Mouse (Mus musculus): Measurements from ENCODE around the gene Icmt. TPM values are rescaled to one million over a fixed set of nuclear protein-coding genes. Genes with fewer than 3 reads are reported as not detected.
A peak's percentile ranks its signal among the peaks of the same experiment; 100 is the strongest.

Icmt gene
- total and polyA plus RNA-seq, 3 experiments, result 30.4 to 50.8 TPM; not detected in 1

DNA sequence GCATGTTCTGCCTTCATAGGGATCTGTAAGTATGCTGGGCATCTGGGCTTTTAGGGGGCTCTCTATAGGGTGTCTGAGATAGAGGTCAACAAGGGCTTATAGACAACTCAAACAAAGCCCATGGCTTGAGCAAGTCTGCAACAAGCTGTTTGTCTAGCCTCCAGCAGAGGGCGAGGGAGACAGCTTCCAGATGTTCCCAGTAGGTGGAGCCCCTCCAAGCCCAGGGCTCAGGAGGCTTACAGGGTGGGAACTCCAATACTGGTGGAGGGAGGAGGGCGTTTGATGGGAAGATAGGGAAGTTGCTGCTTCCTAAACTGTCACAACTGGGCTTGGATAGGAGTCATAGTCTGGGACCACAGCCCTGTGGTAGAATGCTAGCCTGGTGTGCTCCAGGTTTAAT lies 35.9 kb downstream of the Icmt start (continued):
- TF ChIP-seq POLR2A (IDR thresholded peaks at IDR 0.05; ENCODE audit: control insufficient read depth in 1 of 2, insufficient read depth in 1 of 2, low read depth in 1 of 2, low read length in 2 of 2, poor library complexity in 1 of 2), result 0 out of 4 replicates have a peak, but pooled peaks of 1 of the 2 experiments have one; percentile 34

DNA sequence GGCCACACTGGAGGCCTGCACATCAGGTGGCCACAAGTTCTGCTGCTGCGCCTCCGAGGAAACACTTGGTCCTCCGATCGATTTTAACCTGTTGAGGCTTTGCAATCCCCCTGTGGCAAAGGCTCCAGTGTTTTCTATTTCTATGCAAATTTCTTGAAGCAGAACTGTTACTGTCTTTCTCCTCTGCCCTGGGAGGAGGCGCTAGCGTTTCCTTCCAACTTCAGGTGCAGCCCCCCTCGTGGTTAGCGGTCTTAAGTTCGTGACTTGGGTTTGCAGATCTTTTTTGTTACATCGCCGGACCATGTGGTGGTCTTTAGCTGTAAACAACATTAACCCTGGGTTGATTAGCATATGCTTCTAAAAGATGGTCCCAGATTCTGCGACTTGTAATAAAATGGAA lies 36.6 kb downstream of the Icmt start:
- 0 out of 4 replicates have a peak, but pooled peaks cover 0 to 5% of the 10 kb centered on the region in 2 experiments for H3K4me1 ChIP-seq (ENCODE audit: control insufficient read depth in 1 of 2, insufficient read depth in 2 of 2, low read length in 2 of 2)
- peak; percentile 4; the same call in 1 of the 2 replicates for TF ChIP-seq POLR2AphosphoS2 (IDR thresholded peaks at IDR 0.05; ENCODE audit: low read length)
- TF ChIP-seq GABPA (IDR thresholded peaks at IDR 0.05; ENCODE audit: low read depth, low read length), result no peak
- TF ChIP-seq ELF1 (IDR thresholded peaks at IDR 0.05; ENCODE audit: low read depth, low read length), result no peak

DNA sequence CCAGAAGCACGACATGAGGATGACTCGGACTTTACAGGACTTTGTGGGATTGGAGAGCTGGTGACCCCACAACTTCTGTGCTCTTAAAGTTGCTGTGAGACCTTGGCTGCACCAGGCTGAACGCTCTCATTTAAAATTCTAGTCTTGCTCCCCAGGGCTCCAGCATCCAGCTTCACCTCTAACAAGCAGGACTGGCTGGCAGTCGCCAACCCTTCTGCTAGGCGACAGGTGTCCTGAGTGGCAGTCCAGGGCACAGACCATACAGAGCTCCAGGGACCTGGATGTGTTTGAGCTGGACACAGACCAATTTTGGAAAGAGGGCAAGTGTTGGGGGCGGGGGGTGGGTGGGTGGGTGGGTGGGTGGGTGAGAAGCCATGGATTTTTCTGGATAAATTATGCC lies 40.7 kb downstream of the Icmt start:
- H3K4me3 ChIP-seq (ENCODE audit: control insufficient read depth in 1 of 2, insufficient read depth in 1 of 2, low read depth in 2 of 2, low read length in 2 of 2), result no peak overlapping the region
- no peak overlapping the region for H3K9ac ChIP-seq (ENCODE audit: control insufficient read depth, low read depth, low read length, poor library complexity, severe bottlenecking)
- no peak overlapping the region for H3K27ac ChIP-seq (ENCODE audit: control insufficient read depth, low read depth, low read length)
- no peaks in the 10 kb centered on the region; a peak in 1 of 4 replicates for H3K36me3 ChIP-seq (ENCODE audit: control insufficient read depth in 1 of 2, insufficient read depth in 2 of 2, low read length in 2 of 2)
- no peaks in the 10 kb centered on the region for H3K79me2 ChIP-seq (ENCODE audit: control insufficient read depth, insufficient read depth, low read length, poor library complexity)
- no peak for DNase-seq (ENCODE audit: low read depth, low spot score)
- H3K4me1 ChIP-seq (ENCODE audit: control insufficient read depth in 1 of 2, insufficient read depth in 2 of 2, low read length in 2 of 2), result no peaks in the 10 kb centered on the region
- TF ChIP-seq RAD21 (IDR thresholded peaks at IDR 0.05; ENCODE audit: low read depth, low read length) (no peak), ETS1 (IDR thresholded peaks at IDR 0.05; ENCODE audit: low read depth, low read length) (no peak), MXI1 (IDR thresholded peaks at IDR 0.05; ENCODE audit: low read depth, low read length) (no peak), JUND (IDR thresholded peaks at IDR 0.05; ENCODE audit: low read depth, low read length) (no peak), ZMIZ1 (IDR thresholded peaks at IDR 0.05; ENCODE audit: low read depth, low read length) (no peak), ELF1 (IDR thresholded peaks at IDR 0.05; ENCODE audit: low read depth, low read length) (no peak), CHD1 (IDR thresholded peaks at IDR 0.05; ENCODE audit: low read depth, low read length) (no peak), MAZ (IDR thresholded peaks at IDR 0.05; ENCODE audit: low read depth, low read length) (no peak), POLR2AphosphoS2 (IDR thresholded peaks at IDR 0.05; ENCODE audit: low read length) (no peak), MYB (IDR thresholded peaks at IDR 0.05; ENCODE audit: low read depth, low read length) (no peak), MEF2A (IDR thresholded peaks at IDR 0.05; ENCODE audit: extremely low read depth, insufficient replicate concordance, low read depth, low read length, poor library complexity, severe bottlenecking) (no peak), GABPA (IDR thresholded peaks at IDR 0.05; ENCODE audit: low read depth, low read length) (no peak), POLR2A (IDR thresholded peaks at IDR 0.05; ENCODE audit: control insufficient read depth in 1 of 2, insufficient read depth in 1 of 2, low read depth in 1 of 2, low read length in 2 of 2, poor library complexity in 1 of 2) (no peak), MYC (IDR thresholded peaks at IDR 0.05; ENCODE audit: low read depth, low read length) (no peak), POLR2AphosphoS5 (IDR thresholded peaks at IDR 0.05; ENCODE audit: borderline replicate concordance, low read depth, low read length) (no peak), NELFE (IDR thresholded peaks at IDR 0.05; ENCODE audit: low read depth, low read length) (no peak), SIN3A (IDR thresholded peaks at IDR 0.05; ENCODE audit: low read length) (no peak), TBP (IDR thresholded peaks at IDR 0.05; ENCODE audit: low read depth, low read length) (no peak), TAL1 (IDR thresholded peaks at IDR 0.05; ENCODE audit: low read length) (no peak)
- H3K27me3 ChIP-seq (ENCODE audit: control insufficient read depth in 1 of 2, insufficient read depth in 2 of 2, low read length in 2 of 2), result no peaks in the 10 kb centered on the region
- no peaks in the 10 kb centered on the region for H3K9me3 ChIP-seq (replicated peaks; ENCODE audit: insufficient read depth, low read length)

More for the DNA sequence above, 36.6 kb downstream of the Icmt start:
- Histone ChIP-seq H3K27ac (ENCODE audit: control insufficient read depth, low read depth, low read length) (no peak overlapping the region), H3K4me3 (ENCODE audit: control insufficient read depth in 1 of 2, insufficient read depth in 1 of 2, low read depth in 2 of 2, low read length in 2 of 2) (no peak overlapping the region), H3K9ac (ENCODE audit: control insufficient read depth, low read depth, low read length, poor library complexity, severe bottlenecking) (no peak overlapping the region), H3K79me2 (ENCODE audit: control insufficient read depth, insufficient read depth, low read length, poor library complexity) (peaks cover 20% of the 10 kb centered on the region), H3K27me3 (ENCODE audit: control insufficient read depth in 1 of 2, insufficient read depth in 2 of 2, low read length in 2 of 2) (no peaks in the 10 kb centered on the region), H3K36me3 (ENCODE audit: control insufficient read depth in 1 of 2, insufficient read depth in 2 of 2, low read length in 2 of 2) (peaks cover 9 to 10% of the 10 kb centered on the region in 2 experiments), H3K9me3 (replicated peaks; ENCODE audit: insufficient read depth, low read length) (no peaks in the 10 kb centered on the region)
- peak; percentile 15 for DNase-seq (ENCODE audit: low read depth, low spot score)

All from MEL (cell line).